Mouse (Mus musculus): ENCODE data around the gene Hmga2.

DNA sequence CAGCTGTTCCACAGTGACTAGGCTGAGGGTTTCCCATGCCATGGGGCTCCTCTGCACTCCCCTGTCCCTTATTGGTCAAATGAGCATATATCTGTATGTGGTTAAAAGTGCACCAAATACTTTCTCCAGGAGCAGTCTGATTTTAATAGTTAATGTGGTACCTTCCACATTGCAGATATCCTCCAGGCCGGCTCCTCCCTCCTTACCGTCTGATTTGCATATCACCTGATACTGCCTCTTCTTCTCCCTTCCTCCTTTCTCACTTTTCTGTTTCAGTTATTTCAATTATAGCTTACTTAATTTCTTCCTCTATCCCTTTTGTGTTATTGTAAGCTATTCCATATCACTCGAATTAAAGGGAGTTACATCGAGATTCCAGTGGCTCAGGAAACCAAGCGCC lies 27.7 kb upstream of the Hmga2 start:
- TF ChIP-seq CTCF (IDR thresholded peaks at IDR 0.05; ENCODE audit: control insufficient read depth, insufficient read depth, low read length) (no peak), POLR2A (IDR thresholded peaks at IDR 0.05; ENCODE audit: borderline replicate concordance, control insufficient read depth, low read depth, low read length) (no peak)

Data from bone marrow, adult 2 months (tissue).